Mouse (Mus musculus) MEL (cell line): ENCODE data around the gene Fbxo17. TPM values are rescaled to one million over a fixed set of nuclear protein-coding genes. Genes with fewer than 3 reads are reported as not detected.

Source experiments
- DNase-seq: peaks from one replicate; pipeline ENCODE4 v3.0.0; 2011; ENCODE audit warnings: low read depth, low spot score
- H3K27ac ChIP-seq: 2 replicates; pipeline ENCODE4 v1.5.1; 2012; ENCODE audit warnings: low read depth, mild to moderate bottlenecking, control low read depth, low read length, moderate library complexity; ENCODE audit not compliant: control insufficient read depth
- H3K27me3 ChIP-seq, 2 experiments: fragments of 150-350 bp in 1 of 2; sonication (generic) in 1 of 2; 2 replicates each; pipeline ENCODE4 v1.6.1; 2012; ENCODE audit warnings: low read length in 2 of 2, mild to moderate bottlenecking in 2 of 2, improper control_type of control experiment in 1 of 2, moderate library complexity in 1 of 2; ENCODE audit not compliant: insufficient read depth in 2 of 2, control insufficient read depth in 1 of 2
- H3K36me3 ChIP-seq, 2 experiments: 2 replicates each; pipeline ENCODE4 v1.6.1; 2012 to 2014; ENCODE audit warnings: low read length in 2 of 2, improper control_type of control experiment in 1 of 2, inconsistent platforms in 1 of 2, mild to moderate bottlenecking in 1 of 2; ENCODE audit not compliant: insufficient read depth in 2 of 2, control insufficient read depth in 1 of 2
- H3K4me1 ChIP-seq, 2 experiments: fragments of 150-350 bp in 1 of 2; sonication (generic) in 1 of 2; 2 replicates each; pipeline ENCODE4 v1.6.1; 2012; ENCODE audit warnings: low read length in 2 of 2, improper control_type of control experiment in 1 of 2, mild to moderate bottlenecking in 1 of 2; ENCODE audit not compliant: insufficient read depth in 2 of 2, control insufficient read depth in 1 of 2
- H3K4me3 ChIP-seq, 2 experiments: fragments of 150-350 bp in 1 of 2; sonication (generic) in 1 of 2; 2 replicates each; pipeline ENCODE4 v1.5.1; 2012; ENCODE audit warnings: low read depth in 2 of 2, low read length in 2 of 2, mild to moderate bottlenecking in 2 of 2, moderate library complexity in 2 of 2, control low read depth in 1 of 2, improper control_type of control experiment in 1 of 2; ENCODE audit not compliant: control insufficient read depth in 1 of 2, insufficient read depth in 1 of 2
- H3K79me2 ChIP-seq: 2 replicates; pipeline ENCODE4 v1.6.1; 2012; ENCODE audit warnings: mild to moderate bottlenecking, low read length, moderate library complexity; ENCODE audit not compliant: control insufficient read depth, poor library complexity, insufficient read depth
- H3K9ac ChIP-seq: 2 replicates; pipeline ENCODE4 v1.6.1; 2012; ENCODE audit warnings: low read depth, mild to moderate bottlenecking, control low read depth, low read length, moderate library complexity; ENCODE audit not compliant: control insufficient read depth, poor library complexity, severe bottlenecking
- H3K9me3 ChIP-seq: fragments of 150-350 bp; sonication (generic); replicated peaks from 2 replicates; pipeline ENCODE4 v1.6.1; 2012; ENCODE audit warnings: mild to moderate bottlenecking, low read length, improper control_type of control experiment, moderate library complexity; ENCODE audit not compliant: insufficient read depth
- BHLHE40 ChIP-seq: IDR thresholded peaks from 2 replicates; pipeline ENCODE4 v1.6.1; 2012; ENCODE audit warnings: low read depth, mild to moderate bottlenecking, inconsistent platforms, low read length, improper control_type of control experiment, borderline replicate concordance
- CHD2 ChIP-seq: IDR thresholded peaks from 2 replicates; pipeline ENCODE4 v1.6.1; 2011; ENCODE audit warnings: low read length, improper control_type of control experiment
- CTCF ChIP-seq, 3 experiments: IDR thresholded peaks in 2 of 3; conservative IDR thresholded peaks in 1 of 3; 2 replicates each; pipeline ENCODE4 v1.5.1; 2011 to 2012; ENCODE audit warnings: low read length in 3 of 3, low read depth in 2 of 3, mild to moderate bottlenecking in 2 of 3, improper control_type of control experiment in 1 of 3, inconsistent platforms in 1 of 3, mixed read lengths in 1 of 3, moderate library complexity in 1 of 3; ENCODE audit not compliant: control insufficient read depth in 1 of 3, insufficient read depth in 1 of 3, poor library complexity in 1 of 3, severe bottlenecking in 1 of 3
- E2F4 ChIP-seq: IDR thresholded peaks from 2 replicates; pipeline ENCODE4 v1.6.1; 2011; ENCODE audit warnings: low read depth, low read length, improper control_type of control experiment, borderline replicate concordance
- EP300 ChIP-seq, 2 experiments: IDR thresholded peaks; 2 replicates each; pipeline ENCODE4 v1.6.1; 2011; ENCODE audit warnings: improper control_type of control experiment in 2 of 2, low read length in 2 of 2, low read depth in 1 of 2, mild to moderate bottlenecking in 1 of 2
- ETS1 ChIP-seq: IDR thresholded peaks from 2 replicates; pipeline ENCODE4 v1.6.1; 2012; ENCODE audit warnings: low read depth, mild to moderate bottlenecking, inconsistent platforms, low read length, improper control_type of control experiment, moderate library complexity
- GABPA ChIP-seq: IDR thresholded peaks from 2 replicates; pipeline ENCODE4 v1.6.1; 2012; ENCODE audit warnings: low read depth, mild to moderate bottlenecking, inconsistent platforms, low read length, improper control_type of control experiment, moderate library complexity
- MAX ChIP-seq: IDR thresholded peaks from 2 replicates; pipeline ENCODE4 v1.6.1; 2011; ENCODE audit warnings: low read length, improper control_type of control experiment
- MAZ ChIP-seq: IDR thresholded peaks from 2 replicates; pipeline ENCODE4 v1.6.1; 2012; ENCODE audit warnings: low read depth, mild to moderate bottlenecking, inconsistent platforms, low read length, improper control_type of control experiment
- MXI1 ChIP-seq: IDR thresholded peaks from 2 replicates; pipeline ENCODE4 v1.6.1; 2011; ENCODE audit warnings: mild to moderate bottlenecking, low read depth, low read length, improper control_type of control experiment
- MYB ChIP-seq: IDR thresholded peaks from 2 replicates; pipeline ENCODE4 v1.6.1; 2011; ENCODE audit warnings: mild to moderate bottlenecking, low read depth, low read length, improper control_type of control experiment
- MYC ChIP-seq: IDR thresholded peaks from 2 replicates; pipeline ENCODE4 v1.6.1; 2011; ENCODE audit warnings: low read depth, mild to moderate bottlenecking, low read length, improper control_type of control experiment, moderate library complexity
- POLR2A ChIP-seq, 2 experiments: IDR thresholded peaks; 2 replicates each; pipeline ENCODE4 v1.6.1; 2011 to 2012; ENCODE audit warnings: low read length in 2 of 2, mild to moderate bottlenecking in 2 of 2, control low read depth in 1 of 2, improper control_type of control experiment in 1 of 2, low read depth in 1 of 2, moderate library complexity in 1 of 2; ENCODE audit not compliant: control insufficient read depth in 1 of 2, insufficient read depth in 1 of 2, poor library complexity in 1 of 2
- POLR2AphosphoS2 ChIP-seq: IDR thresholded peaks from 2 replicates; pipeline ENCODE4 v1.6.1; 2011; ENCODE audit warnings: low read length, improper control_type of control experiment
- POLR2AphosphoS5 ChIP-seq: IDR thresholded peaks from 2 replicates; pipeline ENCODE4 v1.6.1; 2012; ENCODE audit warnings: low read depth, borderline replicate concordance, mild to moderate bottlenecking, inconsistent platforms, low read length, moderate library complexity, mixed read lengths
- SIN3A ChIP-seq: IDR thresholded peaks from 2 replicates; pipeline ENCODE4 v1.6.1; 2012; ENCODE audit warnings: low read length, improper control_type of control experiment, inconsistent platforms
- SMC3 ChIP-seq: IDR thresholded peaks from 2 replicates; pipeline ENCODE4 v1.6.1; 2011; ENCODE audit warnings: low read depth, low read length, improper control_type of control experiment
- TCF12 ChIP-seq: IDR thresholded peaks from 2 replicates; pipeline ENCODE4 v1.6.1; 2014; ENCODE audit warnings: low read depth, mild to moderate bottlenecking, inconsistent platforms, low read length, improper control_type of control experiment, moderate library complexity
- UBTF ChIP-seq: IDR thresholded peaks from 2 replicates; pipeline ENCODE4 v1.6.1; 2012; ENCODE audit warnings: low read depth, mild to moderate bottlenecking, inconsistent platforms, low read length, improper control_type of control experiment, moderate library complexity, borderline replicate concordance; ENCODE audit not compliant: insufficient read depth
- polyA plus RNA-seq, 2 experiments: library from polyadenylated mRNA; stranded (reverse) in 1 of 2; unstranded in 1 of 2; fragments of >175 nt in 1 of 2; fragments of >200 nt in 1 of 2; gene quantifications; 2 replicates each; pipeline versions ENCODE4 v1.2.1 to v1.2.4; 2012; ENCODE audit warnings: low replicate concordance in 2 of 2, low read depth in 1 of 2; ENCODE audit not compliant: insufficient read length in 2 of 2, insufficient read depth in 1 of 2, missing spikeins in 1 of 2
- total RNA-seq: library from RNA; depleted of rRNA; stranded (reverse); fragments of 300-350 nt; gene quantifications from 2 replicates; pipeline ENCODE4 v1.2.3, GENCODE M21; 2012

The Fbxo17 gene
- total and polyA plus RNA-seq, 3 experiments, result 0.43 TPM; not detected in 2

DNA sequence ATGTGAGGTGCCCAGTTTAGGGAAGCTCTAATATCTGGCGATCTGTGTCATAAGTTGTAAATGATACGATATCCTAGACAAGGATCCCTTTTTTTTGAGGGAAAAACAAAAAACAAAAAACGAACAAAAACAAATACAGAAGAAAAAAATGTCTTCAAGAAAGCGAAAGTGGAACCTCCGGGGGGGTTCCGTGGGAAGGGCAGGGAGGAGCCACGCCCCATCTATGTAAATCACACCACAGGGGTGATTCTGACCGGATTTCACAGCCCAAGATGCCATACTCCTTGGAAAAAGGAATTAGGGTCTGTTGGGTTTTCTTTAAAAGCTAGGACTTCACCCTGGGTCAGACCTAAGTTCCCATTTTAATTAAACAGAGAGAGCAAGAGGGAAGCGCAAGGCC, 41.6 kb upstream of the Fbxo17 start (continued):
- no peak for TF ChIP-seq MAZ

DNA sequence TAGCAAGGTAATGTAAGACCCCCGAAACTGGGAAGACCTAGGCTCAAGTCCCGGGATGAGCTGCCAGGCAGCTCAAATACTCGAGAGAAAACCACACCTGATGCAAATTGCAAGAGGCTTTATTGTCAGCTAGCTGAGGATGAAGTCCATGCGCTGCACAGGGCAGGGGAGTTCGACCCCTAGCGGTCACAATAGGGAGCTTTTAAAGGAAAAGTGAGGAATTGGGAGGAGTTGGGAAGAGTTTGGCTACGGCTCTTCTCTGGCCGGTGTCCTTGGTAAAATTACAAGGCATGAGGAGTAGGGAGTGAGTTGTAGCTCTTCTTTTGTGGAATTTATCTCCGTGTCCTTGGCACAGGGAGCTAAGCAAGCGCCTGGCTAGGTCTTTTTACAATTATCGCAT, 40.9 kb upstream of the Fbxo17 start:
- H3K27me3 ChIP-seq, result no peaks in the 10 kb centered on the region; a peak in 1 of 4 replicates
- TF ChIP-seq POLR2AphosphoS2 (no peak), TCF12 (no peak), MXI1 (peak; percentile 25; the same call in 1 of the 2 replicates), CHD2 (no peak), UBTF (no peak), CTCF (IDR thresholded peaks at IDR 0.05 in 2 of 3, conservative IDR thresholded peaks at IDR 0.05 in 1 of 3; ENCODE audit: control insufficient read depth in 1 of 3, insufficient read depth in 1 of 3, low read depth in 2 of 3, low read length in 3 of 3, poor library complexity in 1 of 3, severe bottlenecking in 1 of 3) (peak; percentile 53 to 57 (median 55)), POLR2A (IDR thresholded peaks at IDR 0.05; ENCODE audit: control insufficient read depth in 1 of 2, insufficient read depth in 1 of 2, low read depth in 1 of 2, low read length in 2 of 2, poor library complexity in 1 of 2) (0 out of 4 replicates have a peak, but pooled peaks of 1 of the 2 experiments have one; percentile 24), ETS1 (no peak), EP300 (IDR thresholded peaks at IDR 0.05; ENCODE audit: low read depth in 1 of 2, low read length in 2 of 2) (no peak)
- no peaks in the 10 kb centered on the region for H3K79me2 ChIP-seq
- H3K27ac ChIP-seq, result no peak overlapping the region
- DNase-seq, result peak; percentile 61
- peaks cover 0 to 2% of the 10 kb centered on the region in 2 experiments; a peak in 1 of 4 replicates for H3K36me3 ChIP-seq
- peak overlapping the region; percentile 62 to 99 for H3K4me3 ChIP-seq
- no peak overlapping the region for H3K9ac ChIP-seq
- H3K9me3 ChIP-seq, result no peaks in the 10 kb centered on the region
- H3K4me1 ChIP-seq, result peaks cover 0 to 9% of the 10 kb centered on the region in 2 experiments; a peak in 3 of 4 replicates

DNA sequence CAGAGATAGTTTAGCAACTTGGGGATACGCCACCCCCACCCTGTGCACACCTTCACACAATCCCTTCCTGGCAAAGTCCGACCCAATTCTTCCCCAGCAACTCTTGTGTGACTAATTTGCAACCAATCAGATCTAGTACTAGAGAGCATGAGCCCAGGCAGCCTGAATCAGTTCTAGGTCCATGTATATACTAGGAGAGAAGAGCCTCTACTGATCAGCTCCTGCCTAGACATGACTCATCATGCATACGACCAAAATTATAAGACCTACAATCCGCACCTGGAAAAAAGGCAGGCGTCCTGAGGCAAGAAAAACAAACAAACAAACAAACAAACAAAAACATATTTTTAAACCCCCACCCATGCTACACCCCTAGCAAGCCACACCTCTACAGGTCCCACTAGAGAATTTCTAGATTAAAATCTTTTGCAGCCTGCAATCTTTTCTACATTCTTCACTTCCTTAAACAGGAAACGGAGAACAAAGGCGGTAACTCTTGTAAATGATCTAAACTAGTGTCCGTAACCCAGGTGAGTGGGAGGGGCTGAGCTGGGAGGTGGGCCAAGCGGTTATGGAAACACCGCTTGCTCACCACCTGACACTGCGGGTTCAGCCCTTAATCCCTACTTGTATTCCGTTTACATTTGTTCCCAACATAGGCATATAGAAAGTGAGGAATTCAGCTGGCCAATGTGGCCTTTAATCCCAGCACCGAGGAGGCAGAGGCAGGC, 39.6 kb upstream of the Fbxo17 start:
- H3K27ac ChIP-seq, result no peak overlapping the region
- DNase-seq, result no peak

GRCm38 (mm10) chr7:28677624-28678023, 39.0 kb upstream of the Fbxo17 start:
- Histone ChIP-seq H3K4me3 (no peak overlapping the region), H3K79me2 (no peaks in the 10 kb centered on the region), H3K36me3 (peaks cover 0 to 2% of the 10 kb centered on the region in 2 experiments; a peak in 1 of 4 replicates)
- DNase-seq, result no peak
- TF ChIP-seq MAX (no peak), SMC3 (no peak), UBTF (no peak), MYC (no peak), BHLHE40 (no peak), GABPA (no peak), POLR2AphosphoS5 (no peak), SIN3A (no peak), MYB (no peak), E2F4 (no peak)
- TF ChIP-seq, all 39 proteins: peak for 0
- Histone ChIP-seq H3K9me3 (no peaks in the 10 kb centered on the region), H3K4me1 (peaks cover 0 to 13% of the 10 kb centered on the region in 2 experiments; a peak in 2 of 4 replicates), H3K27ac (no peak overlapping the region), H3K9ac (no peak overlapping the region), H3K27me3 (no peaks in the 10 kb centered on the region; a peak in 1 of 4 replicates)

More for the DNA sequence above, 39.6 kb upstream of the Fbxo17 start:
- H3K9me3 ChIP-seq, result no peaks in the 10 kb centered on the region
- H3K36me3 ChIP-seq, result peaks cover 0 to 2% of the 10 kb centered on the region in 2 experiments; a peak in 1 of 4 replicates
- H3K79me2 ChIP-seq, result no peaks in the 10 kb centered on the region
- peaks cover 0 to 13% of the 10 kb centered on the region in 2 experiments; a peak in 2 of 4 replicates for H3K4me1 ChIP-seq
- H3K27me3 ChIP-seq, result no peaks in the 10 kb centered on the region; a peak in 1 of 4 replicates
- TF ChIP-seq GABPA, result no peak
- no peak overlapping the region for H3K9ac ChIP-seq
- H3K4me3 ChIP-seq, result no peak overlapping the region
